Mouse (Mus musculus) neural tube, embryonic 13.5 days (tissue): ENCODE measurements around the gene Car4. TPM values are rescaled to one million over a fixed set of nuclear protein-coding genes. Genes with fewer than 3 reads are reported as not detected.

ENCODE experiments used
- ATAC-seq: fragments of 200-750 bp; cut with Nextera tagmentation; 2 replicates; pipeline ENCODE4 v1.8.0; 2017; ENCODE audit warnings: low read depth, mild to moderate bottlenecking, moderate TSS enrichment, moderate library complexity
- H3K27ac ChIP-seq: fragments of 300-500 bp; sonication (generic); replicated peaks from 2 replicates; pipeline ENCODE4 v1.5.1; 2015; ENCODE audit warnings: moderate library complexity, mild to moderate bottlenecking, inconsistent platforms
- H3K27me3 ChIP-seq: fragments of 300-500 bp; sonication (generic); 2 replicates; pipeline ENCODE4 v1.6.1; 2015; ENCODE audit warnings: mild to moderate bottlenecking, inconsistent platforms
- H3K36me3 ChIP-seq: fragments of 300-500 bp; sonication (generic); 2 replicates; pipeline ENCODE4 v1.6.1; 2015; ENCODE audit warnings: mild to moderate bottlenecking, inconsistent platforms
- H3K4me1 ChIP-seq: fragments of 300-500 bp; sonication (generic); replicated peaks from 2 replicates; pipeline ENCODE4 v1.6.1; 2015; ENCODE audit warnings: inconsistent platforms
- H3K4me2 ChIP-seq: fragments of 300-500 bp; sonication (generic); 2 replicates; pipeline ENCODE4 v1.6.1; 2015; ENCODE audit warnings: inconsistent platforms, mild to moderate bottlenecking, moderate library complexity
- H3K4me3 ChIP-seq: fragments of 300-500 bp; sonication (generic); 2 replicates; pipeline ENCODE4 v1.5.1; 2015; ENCODE audit warnings: mild to moderate bottlenecking, inconsistent platforms
- H3K9ac ChIP-seq: fragments of 300-500 bp; sonication (generic); 2 replicates; pipeline ENCODE4 v1.6.1; 2015; ENCODE audit warnings: moderate library complexity, mild to moderate bottlenecking, inconsistent platforms
- H3K9me3 ChIP-seq: fragments of 300-500 bp; sonication (generic); 2 replicates; pipeline ENCODE4 v1.6.1; 2016; ENCODE audit warnings: inconsistent platforms
- WGBS: fragments of 180-500 bp; shearing (Covaris S2); methylation state at CpG from one replicate; pipeline ENCODE4 v1.1.7; 2015; 5-methylcytosine and 5-hydroxymethylcytosine counted together
- polyA plus RNA-seq: library from polyadenylated mRNA; unstranded; fragments of >200 nt; fragmentation: Nextera tagmentation; extraction: Ambion mirVana; gene quantifications from 2 replicates; pipeline ENCODE4 v1.2.1, GENCODE M21; 2015

Gene Car4
- polyA plus RNA-seq, 1 experiment from 2014 or later: 6.4 TPM

DNA sequence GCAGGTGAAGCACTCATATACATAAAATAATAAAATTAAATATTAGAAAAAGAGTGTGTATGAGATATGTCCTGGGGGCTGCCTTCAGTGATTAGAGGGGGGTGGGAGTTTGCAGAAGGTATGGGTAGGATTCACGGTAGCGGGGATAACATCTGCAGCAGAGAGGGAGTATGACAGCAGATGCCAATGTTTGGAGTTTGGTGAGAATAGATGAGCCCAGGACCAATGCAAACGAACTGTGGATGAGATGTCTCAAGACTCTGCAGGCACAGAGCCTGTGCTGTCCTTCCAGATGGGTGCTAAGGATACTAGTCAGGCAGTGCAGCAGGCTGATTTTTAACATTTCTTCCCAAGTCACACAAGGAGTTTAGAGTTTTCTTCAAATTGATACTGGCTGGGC lies 19.1 kb downstream of the Car4 start:
- 86% methylated on average over 3 of the region's 3 CpGs for WGBS
- H3K27me3 ChIP-seq: no peaks in the 10 kb centered on the region
- H3K4me1 ChIP-seq: 0 out of 2 replicates have a peak, but pooled peaks cover 3% of the 10 kb centered on the region
- no peak overlapping the region for H3K4me3 ChIP-seq
- H3K36me3 ChIP-seq: no peaks in the 10 kb centered on the region
- H3K4me2 ChIP-seq: no peak overlapping the region
- no peaks in the 10 kb centered on the region for H3K9me3 ChIP-seq
- no peak overlapping the region for H3K9ac ChIP-seq
- ATAC-seq: no peak
- no peak overlapping the region for H3K27ac ChIP-seq

DNA sequence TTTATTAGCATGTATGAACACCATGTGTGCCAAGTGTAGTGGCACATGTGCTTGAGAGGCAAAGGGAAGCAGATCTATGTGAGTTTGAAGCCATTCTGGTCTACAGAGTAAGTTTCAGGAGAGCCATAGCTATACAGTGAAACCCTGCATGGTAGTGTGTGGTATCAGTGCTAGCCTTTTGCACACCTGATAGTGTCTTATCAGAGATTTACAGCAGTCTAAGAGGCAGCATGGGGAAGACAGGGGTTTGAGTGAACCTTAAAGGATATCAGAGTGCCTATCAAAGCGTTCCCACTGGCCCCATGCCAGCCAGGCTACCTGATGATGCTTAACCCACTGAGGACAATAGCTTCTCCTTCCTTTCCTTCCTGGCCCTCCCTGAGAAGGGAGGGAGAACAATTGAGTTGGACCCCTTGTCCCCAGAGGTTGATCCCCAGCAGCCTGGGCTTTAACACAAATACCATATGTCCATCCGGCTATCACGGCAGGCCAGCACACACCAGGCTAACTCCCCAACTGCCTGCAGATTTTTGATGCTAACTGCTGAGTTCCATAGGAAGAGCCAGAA lies 19.9 kb downstream of the Car4 start:
- Histone ChIP-seq H3K27me3 (no peaks in the 10 kb centered on the region), H3K4me3 (no peak overlapping the region), H3K36me3 (no peaks in the 10 kb centered on the region), H3K9ac (no peak overlapping the region), H3K4me1 (no peaks in the 10 kb centered on the region), H3K4me2 (no peak overlapping the region), H3K9me3 (no peaks in the 10 kb centered on the region), H3K27ac (no peak overlapping the region)
- no peak for ATAC-seq
- WGBS: 85% methylated on average over 3 of the region's 3 CpGs

DNA sequence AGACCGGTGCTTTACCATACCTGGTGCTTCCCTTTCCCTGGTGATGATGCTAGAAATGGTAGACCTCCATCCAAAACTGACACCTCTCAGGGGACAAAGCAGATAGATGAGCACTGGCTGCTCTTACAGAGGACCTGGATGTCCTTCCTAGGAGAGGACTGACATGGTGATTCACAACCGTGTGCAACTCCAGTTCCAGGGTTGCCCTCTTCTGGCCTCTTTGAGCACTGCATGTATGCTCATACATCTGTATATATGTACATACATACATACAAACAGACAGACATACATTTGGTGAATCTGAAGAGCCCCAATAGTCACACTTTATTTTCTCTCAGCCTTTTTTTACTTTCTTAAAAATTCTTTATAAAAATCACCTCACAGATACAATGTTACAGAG lies 20.5 kb downstream of the Car4 start:
- Histone ChIP-seq H3K27me3 (no peaks in the 10 kb centered on the region), H3K4me2 (no peak overlapping the region), H3K4me1 (no peaks in the 10 kb centered on the region), H3K9ac (no peak overlapping the region), H3K36me3 (no peaks in the 10 kb centered on the region), H3K27ac (no peak overlapping the region), H3K9me3 (no peaks in the 10 kb centered on the region), H3K4me3 (no peak overlapping the region)
- ATAC-seq: no peak
- 50% methylated on average over 2 of the region's 2 CpGs for WGBS

DNA sequence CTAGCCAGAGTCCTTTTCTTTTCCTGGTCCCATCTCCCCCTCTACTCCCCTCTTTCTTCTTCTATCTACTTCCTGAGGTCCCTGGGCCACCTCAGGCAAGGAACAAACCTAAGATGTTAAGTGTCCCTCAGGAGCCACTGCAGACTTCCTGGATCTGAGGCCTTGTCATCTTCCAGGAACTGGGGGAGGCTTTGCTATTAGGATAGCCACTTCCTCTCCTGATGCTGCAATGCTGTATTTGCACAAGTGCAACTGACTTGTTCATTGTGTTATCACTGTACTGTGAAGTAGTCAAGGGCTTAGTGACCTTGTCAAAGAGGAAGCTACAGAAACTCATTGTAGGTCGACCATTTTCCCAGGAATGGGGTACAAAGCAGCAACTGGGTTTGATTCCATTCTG lies 21.8 kb downstream of the Car4 start:
- no peak overlapping the region for H3K9ac ChIP-seq
- no peak for ATAC-seq
- H3K4me1 ChIP-seq: no peaks in the 10 kb centered on the region
- H3K36me3 ChIP-seq: no peaks in the 10 kb centered on the region
- WGBS: 48% methylated on average over 1 of the region's 1 CpGs
- no peak overlapping the region for H3K4me3 ChIP-seq
- H3K27me3 ChIP-seq: no peaks in the 10 kb centered on the region
- H3K27ac ChIP-seq: no peak overlapping the region
- H3K4me2 ChIP-seq: no peak overlapping the region
- H3K9me3 ChIP-seq: no peaks in the 10 kb centered on the region

DNA sequence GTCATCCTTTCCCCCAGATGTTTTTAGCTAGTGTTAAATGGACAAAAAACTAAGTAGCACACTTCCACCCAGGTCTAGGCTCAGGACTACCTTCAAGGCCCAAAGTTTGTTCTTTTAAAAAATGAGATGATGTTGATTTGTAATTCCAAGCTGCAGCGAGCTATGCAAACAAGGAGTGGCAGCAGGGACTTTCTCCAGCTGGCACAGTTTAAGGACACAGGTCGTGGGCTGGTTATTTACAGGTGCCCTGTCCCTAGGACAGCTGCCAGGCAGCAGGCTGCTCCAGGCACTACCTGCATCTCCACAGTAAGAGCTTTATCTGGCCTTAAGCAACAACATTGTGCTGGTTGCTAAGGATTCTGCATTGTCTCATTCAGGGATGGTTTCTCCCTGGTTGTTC lies 23.1 kb downstream of the Car4 start:
- peaks cover 9% of the 10 kb centered on the region for H3K36me3 ChIP-seq

DNA sequence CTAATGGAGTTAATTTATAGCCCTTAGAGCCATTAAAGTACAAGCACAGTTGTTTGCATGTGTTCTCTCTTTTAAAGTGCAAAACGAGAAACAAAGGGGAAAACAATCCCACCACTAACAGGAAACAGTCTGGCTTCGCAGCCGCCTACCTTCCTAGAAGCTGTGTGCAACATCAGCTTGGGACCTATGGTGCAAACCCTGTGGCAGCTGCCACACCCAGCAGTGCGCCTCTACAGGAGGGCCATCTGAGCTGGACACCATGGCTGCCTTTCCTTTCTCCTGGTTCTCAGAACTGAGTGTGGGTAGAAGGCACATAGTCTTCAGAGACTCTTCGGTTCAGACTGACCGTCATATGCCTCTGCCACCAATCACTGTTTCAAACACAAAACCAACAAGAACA lies 27.8 kb downstream of the Car4 start:
- Histone ChIP-seq H3K4me3 (no peak overlapping the region), H3K36me3 (peaks cover 47% of the 10 kb centered on the region), H3K27ac (no peak overlapping the region), H3K4me2 (no peak overlapping the region), H3K9ac (no peak overlapping the region), H3K27me3 (no peaks in the 10 kb centered on the region), H3K9me3 (no peaks in the 10 kb centered on the region), H3K4me1 (no peaks in the 10 kb centered on the region)
- WGBS: 83% methylated on average over 6 of the region's 6 CpGs
- ATAC-seq: no peak

More for the DNA sequence above, 23.1 kb downstream of the Car4 start:
- no peak overlapping the region for H3K4me3 ChIP-seq
- H3K4me2 ChIP-seq: no peak overlapping the region
- H3K4me1 ChIP-seq: no peaks in the 10 kb centered on the region
- H3K9me3 ChIP-seq: no peaks in the 10 kb centered on the region
- H3K27me3 ChIP-seq: no peaks in the 10 kb centered on the region
- H3K27ac ChIP-seq: no peak overlapping the region
- no peak for ATAC-seq
- H3K9ac ChIP-seq: no peak overlapping the region
- WGBS: 77% methylated on average over 2 of the region's 2 CpGs

DNA sequence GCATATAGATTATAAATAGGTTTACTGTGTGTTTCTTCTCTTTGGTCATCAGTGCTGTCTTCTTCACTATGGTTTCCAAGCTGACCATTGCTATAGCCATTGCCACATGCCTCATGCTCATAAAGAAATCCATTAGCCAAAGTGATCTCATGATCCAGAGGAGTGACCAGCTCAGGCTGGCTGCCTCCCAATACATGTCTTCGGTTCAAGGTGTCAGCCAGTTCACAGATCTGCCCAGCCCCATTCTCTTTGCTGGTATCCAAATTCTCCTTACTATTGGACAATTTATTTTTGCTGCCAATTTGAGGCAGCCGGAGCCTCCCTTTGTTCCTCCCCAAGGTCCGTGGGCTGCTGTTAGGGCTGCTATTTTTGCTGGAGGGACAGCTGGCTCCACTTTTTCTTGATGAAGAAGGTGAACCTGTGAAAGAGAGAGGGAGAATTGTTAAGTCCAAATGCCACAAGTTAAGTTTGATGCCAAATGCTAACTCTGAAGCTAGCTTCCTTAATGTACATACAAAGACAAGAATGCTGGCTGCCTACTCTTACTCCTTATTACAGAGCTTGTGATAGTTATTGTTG lies 30.8 kb downstream of the Car4 start:
- Histone ChIP-seq H3K27me3 (no peaks in the 10 kb centered on the region), H3K4me2 (no peak overlapping the region), H3K36me3 (peaks cover 73% of the 10 kb centered on the region), H3K4me3 (no peak overlapping the region), H3K4me1 (no peaks in the 10 kb centered on the region), H3K27ac (no peak overlapping the region), H3K9ac (no peak overlapping the region), H3K9me3 (no peaks in the 10 kb centered on the region)
- no peak for ATAC-seq
- WGBS: 92% methylated on average over 3 of the region's 3 CpGs

DNA sequence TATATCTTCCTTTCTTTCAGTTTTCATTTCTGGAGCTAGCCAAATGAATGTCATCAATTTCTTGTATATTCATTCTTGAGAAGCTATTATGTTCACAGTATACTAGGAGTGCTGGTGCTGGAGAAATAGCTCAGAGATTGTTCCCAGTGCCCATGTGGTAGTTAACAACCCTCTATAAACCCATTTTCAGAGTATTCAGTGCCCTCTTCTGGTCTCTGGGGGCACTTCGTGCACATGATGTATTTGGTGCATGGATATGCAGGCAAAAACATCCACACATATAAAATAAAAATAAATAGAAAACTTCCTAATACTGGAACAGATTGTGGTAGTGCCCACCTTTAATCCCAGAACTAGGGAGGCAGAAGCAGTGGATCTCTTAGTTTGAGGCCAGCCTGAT lies 35.4 kb downstream of the Car4 start:
- H3K27me3 ChIP-seq: no peaks in the 10 kb centered on the region
- no peaks in the 10 kb centered on the region for H3K4me1 ChIP-seq
- H3K4me2 ChIP-seq: no peak overlapping the region
- H3K4me3 ChIP-seq: no peak overlapping the region
- H3K9ac ChIP-seq: no peak overlapping the region
- no peak for ATAC-seq
- WGBS: 83% methylated on average over 1 of the region's 1 CpGs
- peaks cover 77% of the 10 kb centered on the region for H3K36me3 ChIP-seq
- no peak overlapping the region for H3K27ac ChIP-seq
- H3K9me3 ChIP-seq: no peaks in the 10 kb centered on the region

DNA sequence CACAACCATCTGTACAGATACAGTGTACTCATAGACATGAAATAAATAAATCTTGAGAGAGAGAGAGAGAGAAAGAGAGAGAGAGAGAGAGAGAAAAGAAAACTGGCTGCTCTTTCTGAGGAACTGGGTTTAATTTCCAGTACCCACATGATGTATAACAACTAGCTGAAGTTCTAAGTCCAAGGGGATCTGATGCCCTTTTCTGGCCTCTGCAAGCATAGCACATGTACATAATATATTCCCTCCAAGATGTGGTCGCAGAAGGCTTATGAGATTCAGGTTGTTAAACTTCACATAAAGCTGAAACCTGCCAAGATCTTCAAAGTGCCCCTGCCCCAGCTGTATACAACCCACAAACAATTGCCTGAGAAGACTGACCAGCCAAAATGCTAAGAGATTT lies 37.7 kb downstream of the Car4 start:
- H3K27me3 ChIP-seq: no peaks in the 10 kb centered on the region
- no peak overlapping the region for H3K4me3 ChIP-seq
- no peaks in the 10 kb centered on the region for H3K4me1 ChIP-seq
- no peak overlapping the region for H3K4me2 ChIP-seq
- 88% methylated on average over 1 of the region's 1 CpGs for WGBS
- no peak for ATAC-seq
- peaks cover 63% of the 10 kb centered on the region for H3K36me3 ChIP-seq
- no peak overlapping the region for H3K9ac ChIP-seq
- H3K27ac ChIP-seq: no peak overlapping the region
- no peaks in the 10 kb centered on the region for H3K9me3 ChIP-seq

DNA sequence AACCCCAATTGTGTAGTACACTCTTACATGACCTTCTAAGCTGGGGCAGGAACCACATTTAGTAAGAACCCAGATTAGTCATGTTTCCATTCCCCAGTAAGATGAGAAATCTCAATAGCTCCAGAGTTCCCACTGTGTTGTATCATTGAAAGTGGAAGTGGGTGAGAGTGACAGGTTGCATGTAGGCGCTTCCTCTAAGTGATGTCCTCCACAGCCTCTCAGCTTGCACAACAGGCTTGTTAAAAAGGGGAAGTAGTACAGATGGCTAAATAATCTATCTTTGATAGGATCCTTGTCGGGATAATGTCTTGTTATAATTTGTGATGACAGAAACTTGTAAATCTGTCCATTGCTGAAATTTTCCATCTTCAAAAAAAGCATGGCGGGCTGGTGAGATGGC lies 46.0 kb downstream of the Car4 start:
- Histone ChIP-seq H3K4me3 (no peak overlapping the region), H3K27me3 (no peaks in the 10 kb centered on the region), H3K9me3 (no peaks in the 10 kb centered on the region), H3K36me3 (peaks cover 56% of the 10 kb centered on the region), H3K4me1 (no peaks in the 10 kb centered on the region), H3K4me2 (no peak overlapping the region), H3K9ac (no peak overlapping the region), H3K27ac (no peak overlapping the region)
- ATAC-seq: no peak
- WGBS: 94% methylated on average over 3 of the region's 3 CpGs

DNA sequence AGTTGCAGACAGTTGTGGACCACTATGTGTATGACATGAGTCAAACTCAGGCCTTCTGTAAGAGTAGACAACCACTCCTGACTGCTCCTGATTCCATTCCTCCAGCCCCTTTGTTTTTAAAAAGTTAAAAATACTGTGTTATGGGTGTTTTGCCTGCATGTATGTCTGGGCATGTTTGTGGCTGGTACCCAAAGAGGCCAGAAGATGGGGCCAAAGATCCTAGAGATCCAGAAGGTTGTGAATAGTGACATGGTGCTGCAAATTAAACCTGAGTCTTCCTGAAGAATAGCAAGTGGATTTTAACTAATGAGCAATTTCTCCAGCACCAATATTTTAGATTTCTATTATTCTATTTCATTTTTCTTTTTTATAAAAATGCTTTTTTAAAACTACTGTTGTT lies 55.5 kb downstream of the Car4 start:
- H3K36me3 ChIP-seq: peaks cover 51% of the 10 kb centered on the region
- H3K4me1 ChIP-seq: no peaks in the 10 kb centered on the region
- no peaks in the 10 kb centered on the region for H3K27me3 ChIP-seq
- no peak overlapping the region for H3K9ac ChIP-seq
- ATAC-seq: no peak
- no peak overlapping the region for H3K4me2 ChIP-seq
- no peak overlapping the region for H3K4me3 ChIP-seq
- no peaks in the 10 kb centered on the region for H3K9me3 ChIP-seq
- no peak overlapping the region for H3K27ac ChIP-seq
